In the genomic region with DNA sequence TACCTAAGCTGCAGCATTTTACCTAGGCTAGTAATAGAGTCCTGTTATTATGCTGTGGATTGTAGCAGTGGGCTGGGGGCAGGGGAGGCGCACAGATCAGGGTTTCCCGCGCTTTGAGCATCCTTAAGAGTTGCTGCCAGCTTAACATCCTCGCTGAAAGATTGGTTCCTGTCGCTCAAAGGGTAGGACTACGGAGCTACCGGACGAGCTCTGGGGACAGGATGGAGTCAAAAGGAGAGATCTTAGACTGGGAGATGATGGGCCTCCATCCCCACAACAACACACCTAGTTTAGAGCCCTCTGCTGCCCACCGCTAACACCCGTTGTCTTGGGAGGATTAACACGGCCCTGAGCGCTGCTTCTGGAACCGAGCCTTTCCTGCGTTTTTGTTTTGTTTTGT, we compare ENCODE assay signal across 11 mouse cellular contexts.
DNase-seq lines count a peak whose midpoint lies in the region; ATAC-seq lines count a peak whose summit lies in the region.
"Had no signal": no experiment of that assay in that cellular context is flagged by ENCODE, and none has a peak within 500 bp of the region (broad histone marks: within the 10 kb centered on the region; RNA-seq: fewer than 3 reads in every experiment).

No protein-coding gene starts in this region.

- H3K9ac ChIP-seq in heart, embryonic 13.5 days, result no peak overlapping the region
- no peak overlapping the region; the same call in 1 of the 2 replicates for H3K9ac ChIP-seq in embryonic facial prominence, embryonic 12.5 days
- H3K9ac ChIP-seq in hindbrain, embryonic 16.5 days (ENCODE audit: low read depth, low read length), result peak overlapping the region; percentile 90
- peak overlapping the region; percentile 91 for H3K9ac ChIP-seq in neural tube, embryonic 15.5 days (replicated peaks)
- H3K9ac ChIP-seq: lung, embryonic 15.5 days had no signal

- no peak for DNase-seq in heart, adult 18-20 months
- DNase-seq in adrenal gland, postnatal 14 days, result no peak
- no peak for DNase-seq in heart, postnatal 4 days
- DNase-seq: gastrocnemius, adult 2 months; thymus, adult 18-20 months had no signal

- peaks cover 96% of the 10 kb centered on the region for H3K27me3 ChIP-seq in heart, embryonic 13.5 days (replicated peaks)
- peaks cover 94% of the 10 kb centered on the region for H3K27me3 ChIP-seq in embryonic facial prominence, embryonic 12.5 days
- H3K27me3 ChIP-seq in hindbrain, embryonic 16.5 days (replicated peaks; ENCODE audit: control insufficient read depth, insufficient read depth, low read length), result no peaks in the 10 kb centered on the region
- no peaks in the 10 kb centered on the region for H3K27me3 ChIP-seq in neural tube, embryonic 15.5 days (replicated peaks)

- no peaks in the 10 kb centered on the region for H3K9me3 ChIP-seq in heart, embryonic 13.5 days
- no peaks in the 10 kb centered on the region for H3K9me3 ChIP-seq in embryonic facial prominence, embryonic 12.5 days
- H3K9me3 ChIP-seq in hindbrain, embryonic 16.5 days (ENCODE audit: control insufficient read depth, low read length), result no peaks in the 10 kb centered on the region
- H3K9me3 ChIP-seq in neural tube, embryonic 15.5 days (replicated peaks), result no peaks in the 10 kb centered on the region
- H3K9me3 ChIP-seq: lung, embryonic 15.5 days had no signal

- no peaks in the 10 kb centered on the region for H3K36me3 ChIP-seq in heart, embryonic 13.5 days
- H3K36me3 ChIP-seq in embryonic facial prominence, embryonic 12.5 days, result no peaks in the 10 kb centered on the region
- no peaks in the 10 kb centered on the region for H3K36me3 ChIP-seq in hindbrain, embryonic 16.5 days (ENCODE audit: control insufficient read depth, insufficient read depth, low read length)
- H3K36me3 ChIP-seq in neural tube, embryonic 15.5 days, result no peaks in the 10 kb centered on the region
- H3K36me3 ChIP-seq: lung, embryonic 15.5 days had no signal

- H3K4me2 ChIP-seq in heart, embryonic 13.5 days, result 0 out of 2 replicates have a peak overlapping the region, but pooled peaks have one; percentile 3
- no peak overlapping the region for H3K4me2 ChIP-seq in embryonic facial prominence, embryonic 12.5 days (replicated peaks)
- H3K4me2 ChIP-seq in hindbrain, embryonic 16.5 days (ENCODE audit: low read length), result peak overlapping the region; percentile 43
- peak overlapping the region; percentile 93 for H3K4me2 ChIP-seq in neural tube, embryonic 15.5 days
- H3K4me2 ChIP-seq: lung, embryonic 15.5 days had no signal

- H3K27ac ChIP-seq in heart, embryonic 13.5 days (replicated peaks), result no peak overlapping the region
- 0 out of 2 replicates have a peak overlapping the region, but pooled peaks have one; percentile 7 for H3K27ac ChIP-seq in embryonic facial prominence, embryonic 12.5 days
- peak overlapping the region; percentile 99 for H3K27ac ChIP-seq in hindbrain, embryonic 16.5 days (ENCODE audit: low read depth, low read length)
- peak overlapping the region; percentile 100 for H3K27ac ChIP-seq in neural tube, embryonic 15.5 days (replicated peaks)
- H3K27ac ChIP-seq: gastrocnemius, adult 2 months; lung, embryonic 15.5 days had no signal

- ATAC-seq in heart, embryonic 13.5 days (ENCODE audit: extremely low read depth, insufficient number of reproducible peaks, low FRiP score, low TSS enrichment), result no peak
- ATAC-seq in embryonic facial prominence, embryonic 12.5 days (ENCODE audit: insufficient number of reproducible peaks, insufficient read depth, low FRiP score, low TSS enrichment), result no peak
- no peak for ATAC-seq in hindbrain, embryonic 16.5 days
- no peak for ATAC-seq in neural tube, embryonic 15.5 days (ENCODE audit: low FRiP score)
- no peak for ATAC-seq in inflammation-experienced regulatory T-cells, adult 6 months

- WGBS in heart, embryonic 13.5 days, result 2% methylated on average over 14 of the region's 14 CpGs
- WGBS in embryonic facial prominence, embryonic 12.5 days, result 1% methylated on average over 14 of the region's 14 CpGs
- WGBS in hindbrain, embryonic 16.5 days, result under 1% methylated on average over 14 of the region's 14 CpGs
- under 1% methylated on average over 14 of the region's 14 CpGs for WGBS in neural tube, embryonic 15.5 days

- H3K4me3 ChIP-seq in heart, embryonic 13.5 days, result no peak overlapping the region
- H3K4me3 ChIP-seq in embryonic facial prominence, embryonic 12.5 days, result peak overlapping the region; percentile 22
- peak overlapping the region; percentile 63 for H3K4me3 ChIP-seq in hindbrain, embryonic 16.5 days (ENCODE audit: low read length)
- H3K4me3 ChIP-seq in neural tube, embryonic 15.5 days (replicated peaks), result peak overlapping the region; percentile 62
- H3K4me3 ChIP-seq: gastrocnemius, adult 2 months; lung, embryonic 15.5 days had no signal

- H3K4me1 ChIP-seq in heart, embryonic 13.5 days, result peaks cover 28% of the 10 kb centered on the region
- peaks cover 20% of the 10 kb centered on the region for H3K4me1 ChIP-seq in embryonic facial prominence, embryonic 12.5 days
- peaks cover 6% of the 10 kb centered on the region; the same call in 1 of the 2 replicates for H3K4me1 ChIP-seq in hindbrain, embryonic 16.5 days (ENCODE audit: control insufficient read depth, insufficient read depth, low read depth, low read length)
- H3K4me1 ChIP-seq in neural tube, embryonic 15.5 days, result peaks cover 17% of the 10 kb centered on the region

Comparison
In these comparisons a context has a peak if more than half of its experiments do, and no peak if none do; other contexts are left out.
1. H3K9ac ChIP-seq: peak in hindbrain, embryonic 16.5 days (single experiment) and neural tube, embryonic 15.5 days (single experiment); none in heart, embryonic 13.5 days (single experiment) and embryonic facial prominence, embryonic 12.5 days (single experiment).